Mouse (Mus musculus): Measurements from ENCODE around the gene Elk4.

Elk4 gene

GRCm38 (mm10) chr1:131983806-131984205 is 23.6 kb upstream of the Elk4 start:
- no peak for DNase-seq (ENCODE audit: low read depth, low spot score)

GRCm38 (mm10) chr1:131987432-131987831 is 20.0 kb upstream of the Elk4 start:
- DNase-seq (ENCODE audit: low read depth, low spot score) = no peak

- no peak for DNase-seq (ENCODE audit: low read depth, low spot score)
Measured at GRCm38 (mm10) chr1:131989476-131989875, 17.9 kb upstream of the Elk4 start.

GRCm38 (mm10) chr1:131990083-131990760 is 17.2 kb upstream of the Elk4 start:
- no peak for DNase-seq (ENCODE audit: low read depth, low spot score)

- DNase-seq (ENCODE audit: low read depth, low spot score) = no peak
Measured at GRCm38 (mm10) chr1:131992561-131993001, 14.8 kb upstream of the Elk4 start.

GRCm38 (mm10) chr1:131993169-131994040 is 14.0 kb upstream of the Elk4 start:
- DNase-seq (ENCODE audit: low read depth, low spot score) = no peak

GRCm38 (mm10) chr1:131995062-131995461 is 12.3 kb upstream of the Elk4 start:
- no peak for DNase-seq (ENCODE audit: low read depth, low spot score)

- DNase-seq (ENCODE audit: low read depth, low spot score) = no peak
Measured at GRCm38 (mm10) chr1:132000506-132000905, 6.9 kb upstream of the Elk4 start.

GRCm38 (mm10) chr1:132001880-132002330 is 5.5 kb upstream of the Elk4 start:
- no peak for DNase-seq (ENCODE audit: low read depth, low spot score)

- DNase-seq (ENCODE audit: low read depth, low spot score) = no peak
Measured at GRCm38 (mm10) chr1:132003111-132003510, 4.3 kb upstream of the Elk4 start.

GRCm38 (mm10) chr1:132003817-132004216 is 3.6 kb upstream of the Elk4 start:
- no peak for DNase-seq (ENCODE audit: low read depth, low spot score)

GRCm38 (mm10) chr1:132004574-132005180 is 2.7 kb upstream of the Elk4 start:
- DNase-seq (ENCODE audit: low read depth, low spot score) = no peak

- DNase-seq (ENCODE audit: low read depth, low spot score) = no peak
Measured at GRCm38 (mm10) chr1:132005466-132005865, 1.9 kb upstream of the Elk4 start.

GRCm38 (mm10) chr1:132006046-132006445 is 1.4 kb upstream of the Elk4 start:
- no peak for DNase-seq (ENCODE audit: low read depth, low spot score)

GRCm38 (mm10) chr1:132006721-132007120 is 686 bp upstream of the Elk4 start:
- DNase-seq (ENCODE audit: low read depth, low spot score) = no peak

GRCm38 (mm10) chr1:132007828-132008827 is 721 bp downstream of the Elk4 start:
- DNase-seq (ENCODE audit: low read depth, low spot score) = peak; percentile 74

GRCm38 (mm10) chr1:132008881-132009644 is 1.7 kb downstream of the Elk4 start:
- DNase-seq (ENCODE audit: low read depth, low spot score) = no peak

- no peak for DNase-seq (ENCODE audit: low read depth, low spot score)
Measured at GRCm38 (mm10) chr1:132010632-132011501, 3.5 kb downstream of the Elk4 start.

GRCm38 (mm10) chr1:132011785-132012184 is 4.4 kb downstream of the Elk4 start:
- no peak for DNase-seq (ENCODE audit: low read depth, low spot score)
